Mouse (Mus musculus) midbrain, embryonic 14.5 days (tissue): ENCODE measurements around the gene Cfap58. TPM values are rescaled to one million over a fixed set of nuclear protein-coding genes. Genes with fewer than 3 reads are reported as not detected.

ENCODE experiments used
- ATAC-seq: fragments of 200-750 bp; cut with Nextera tagmentation; 2 replicates; pipeline ENCODE4 v1.8.0; 2017; ENCODE audit warnings: moderate number of reproducible peaks, moderate library complexity; ENCODE audit not compliant: low FRiP score, low TSS enrichment
- DNase-seq: peaks from one replicate; pipeline ENCODE4 v3.0.0-alpha.2; 2015
- H3K27ac ChIP-seq: fragments of 300-500 bp; sonication (generic); replicated peaks from 2 replicates; pipeline ENCODE4 v1.5.1; 2014; ENCODE audit warnings: mild to moderate bottlenecking, low read depth, low read length, moderate library complexity
- H3K27me3 ChIP-seq: fragments of 300-500 bp; sonication (generic); 2 replicates; pipeline ENCODE4 v1.6.1; 2014; ENCODE audit warnings: low read length, control low read depth, mixed read lengths; ENCODE audit not compliant: control insufficient read depth, insufficient read depth
- H3K36me3 ChIP-seq: fragments of 300-500 bp; sonication (generic); 2 replicates; pipeline ENCODE4 v1.6.1; 2014; ENCODE audit warnings: low read length, control low read depth; ENCODE audit not compliant: control insufficient read depth, insufficient read depth
- H3K4me1 ChIP-seq: fragments of 300-500 bp; sonication (generic); 2 replicates; pipeline ENCODE4 v1.6.1; 2014; ENCODE audit warnings: mild to moderate bottlenecking, antibody characterized with exemption, low read length, control low read depth; ENCODE audit not compliant: control insufficient read depth, insufficient read depth
- H3K4me2 ChIP-seq: fragments of 300-500 bp; sonication (generic); 2 replicates; pipeline ENCODE4 v1.6.1; 2014; ENCODE audit warnings: mild to moderate bottlenecking, low read length, moderate library complexity
- H3K4me3 ChIP-seq: fragments of 300-500 bp; sonication (generic); replicated peaks from 2 replicates; pipeline ENCODE4 v1.5.1; 2014; ENCODE audit warnings: low read depth, low read length
- H3K9ac ChIP-seq: fragments of 300-500 bp; sonication (generic); replicated peaks from 2 replicates; pipeline ENCODE4 v1.6.1; 2014; ENCODE audit warnings: mild to moderate bottlenecking, low read length, moderate library complexity
- H3K9me3 ChIP-seq: fragments of 300-500 bp; sonication (generic); 2 replicates; pipeline ENCODE4 v1.6.1; 2016; ENCODE audit warnings: low read length, control low read depth, mixed read lengths; ENCODE audit not compliant: control insufficient read depth
- WGBS: fragments of 180-500 bp; shearing (Covaris S2); extraction: QIAGEN DNeasy Blood & Tissue Kit; methylation state at CpG from one replicate; pipeline ENCODE4 v1.1.7; 2014; 5-methylcytosine and 5-hydroxymethylcytosine counted together
- polyA plus RNA-seq: library from polyadenylated mRNA; unstranded; fragments of >200 nt; fragmentation: Nextera tagmentation; extraction: Ambion mirVana; gene quantifications from 2 replicates; pipeline ENCODE4 v1.2.1, GENCODE M21; 2014

The Cfap58 gene
- polyA plus RNA-seq = 0.47 and 0.89 TPM in 2 replicates

DNA sequence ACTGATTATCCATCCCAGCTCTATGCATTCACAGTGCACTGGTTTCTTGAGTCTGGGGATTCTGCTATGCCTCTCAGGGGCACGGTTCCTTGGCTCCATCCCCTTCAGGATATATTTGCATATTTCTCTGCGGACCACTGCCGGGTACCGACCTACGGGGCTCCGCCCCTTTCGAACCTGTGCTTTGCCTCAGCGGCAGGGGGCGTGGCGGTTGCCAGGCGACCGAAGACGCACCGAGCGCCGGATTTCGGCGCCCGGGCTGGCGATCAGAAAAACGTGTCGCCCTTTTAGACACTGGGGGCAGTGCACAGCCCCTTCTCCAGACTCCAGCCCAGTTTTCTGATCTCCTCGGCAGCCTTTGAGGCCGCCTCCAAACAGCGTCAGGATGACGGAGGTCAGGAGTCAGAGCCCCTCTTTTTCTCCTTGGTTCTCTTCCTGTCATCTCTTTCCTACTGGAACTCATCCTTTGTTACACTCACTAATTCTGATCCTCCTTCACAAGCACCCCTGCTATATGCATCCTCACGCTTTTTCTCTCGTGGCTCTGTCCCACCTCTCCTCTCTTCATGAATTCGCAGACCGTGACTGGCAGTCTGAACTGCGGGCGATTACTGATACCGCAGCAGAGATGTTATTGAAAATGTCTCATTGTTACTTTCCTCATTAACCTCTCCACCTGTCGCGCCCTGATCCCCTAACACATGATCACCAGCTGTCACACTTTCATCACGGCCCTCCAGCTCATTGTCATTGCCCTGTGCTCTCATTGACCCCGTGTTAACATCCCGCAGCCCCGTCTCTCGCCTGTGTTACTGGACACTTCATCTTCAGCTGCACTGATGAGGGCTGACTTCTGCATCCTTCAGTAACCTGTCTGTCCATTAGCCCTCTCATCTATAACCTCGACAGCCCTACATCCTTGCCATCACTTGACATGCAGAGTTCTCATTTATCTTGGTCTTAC, at the start of gene Cfap58:
Cfap58 (plus strand) TSS at position 233 of the 964 bp plus-strand sequence.
- Histone ChIP-seq H3K4me3 (peak within 1 kb of the TSS; percentile 37), H3K4me1 (peaks cover 9% of the 10 kb centered on the region), H3K9me3 (no peaks in the 10 kb centered on the region), H3K27ac (peak within 1 kb of the TSS; percentile 74), H3K36me3 (no peaks in the 10 kb centered on the region), H3K9ac (peak within 1 kb of the TSS; percentile 45), H3K4me2 (peak within 1 kb of the TSS; percentile 78), H3K27me3 (no peaks in the 10 kb centered on the region)
- peak; percentile 91 for ATAC-seq
- WGBS = 2% methylated on average over 41 of the region's 41 CpGs
- peak; percentile 93 for DNase-seq

DNA sequence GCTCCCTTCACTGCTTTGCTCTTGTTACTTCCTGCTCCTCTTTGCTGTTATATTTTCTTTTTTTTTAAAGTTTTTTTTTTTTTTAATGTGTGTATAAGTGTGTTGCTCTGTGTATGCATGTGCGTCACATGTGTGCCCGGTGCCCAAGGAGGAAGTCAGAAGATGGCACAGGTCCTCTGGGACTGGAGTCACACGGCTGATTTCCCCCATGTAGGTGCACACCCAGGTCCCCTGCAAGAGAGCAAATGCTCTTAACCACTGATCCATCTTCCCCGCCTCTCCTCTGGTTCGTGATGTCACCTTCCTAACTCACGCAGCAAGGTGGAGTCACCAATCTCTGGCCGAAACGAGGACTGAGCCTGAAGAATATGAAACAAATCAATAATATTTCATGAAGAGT, 49.4 kb upstream of the Cfap58 start:
- no peaks in the 10 kb centered on the region for H3K27me3 ChIP-seq
- no peaks in the 10 kb centered on the region for H3K4me1 ChIP-seq
- H3K36me3 ChIP-seq = no peaks in the 10 kb centered on the region
- H3K4me3 ChIP-seq = no peak overlapping the region
- no peak overlapping the region for H3K9ac ChIP-seq
- no peak overlapping the region for H3K27ac ChIP-seq
- no peaks in the 10 kb centered on the region for H3K9me3 ChIP-seq
- H3K4me2 ChIP-seq = no peak overlapping the region
- DNase-seq (no peak), ATAC-seq (no peak)
- WGBS = 95% methylated on average over 8 of the region's 8 CpGs

DNA sequence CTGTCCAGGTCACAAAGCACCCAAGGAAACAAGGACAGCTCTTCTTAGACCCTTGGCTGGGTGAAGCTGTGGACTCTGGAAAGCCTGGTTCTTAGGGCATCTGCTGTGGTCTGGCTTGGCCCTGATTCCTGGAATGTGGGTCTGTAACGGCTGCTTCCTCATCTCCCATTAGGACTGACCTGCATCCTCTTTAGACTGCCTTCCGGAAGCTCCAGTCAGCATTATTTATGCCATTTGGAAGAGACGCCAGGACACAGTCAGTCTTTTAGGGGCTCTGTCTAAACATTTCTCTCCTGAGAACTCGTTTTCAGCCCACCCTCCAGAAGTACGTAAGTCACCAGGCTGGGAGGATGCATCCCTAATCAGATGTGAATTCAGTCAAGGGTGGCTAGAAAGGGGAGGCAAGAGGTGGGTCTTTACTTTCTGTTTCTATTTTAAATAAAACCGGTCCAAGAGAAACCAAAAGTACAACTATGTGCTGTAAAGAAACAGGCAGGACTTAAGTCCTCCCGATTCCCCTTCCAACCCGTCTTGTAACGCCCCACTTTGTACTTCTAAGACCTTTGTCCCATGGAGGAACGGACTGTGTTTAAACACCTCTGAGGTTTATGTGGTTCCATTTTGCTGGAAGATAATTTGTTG, 46.9 kb upstream of the Cfap58 start:
- ATAC-seq = no peak
- Histone ChIP-seq H3K4me2 (no peak overlapping the region), H3K9ac (no peak overlapping the region), H3K27me3 (no peaks in the 10 kb centered on the region), H3K9me3 (no peaks in the 10 kb centered on the region), H3K36me3 (0 out of 2 replicates have a peak, but pooled peaks cover 6% of the 10 kb centered on the region), H3K4me1 (no peaks in the 10 kb centered on the region), H3K4me3 (no peak overlapping the region), H3K27ac (no peak overlapping the region)
- whole genome bisulfite sequencing = 78% methylated on average over 10 of the region's 10 CpGs
- DNase-seq = no peak

DNA sequence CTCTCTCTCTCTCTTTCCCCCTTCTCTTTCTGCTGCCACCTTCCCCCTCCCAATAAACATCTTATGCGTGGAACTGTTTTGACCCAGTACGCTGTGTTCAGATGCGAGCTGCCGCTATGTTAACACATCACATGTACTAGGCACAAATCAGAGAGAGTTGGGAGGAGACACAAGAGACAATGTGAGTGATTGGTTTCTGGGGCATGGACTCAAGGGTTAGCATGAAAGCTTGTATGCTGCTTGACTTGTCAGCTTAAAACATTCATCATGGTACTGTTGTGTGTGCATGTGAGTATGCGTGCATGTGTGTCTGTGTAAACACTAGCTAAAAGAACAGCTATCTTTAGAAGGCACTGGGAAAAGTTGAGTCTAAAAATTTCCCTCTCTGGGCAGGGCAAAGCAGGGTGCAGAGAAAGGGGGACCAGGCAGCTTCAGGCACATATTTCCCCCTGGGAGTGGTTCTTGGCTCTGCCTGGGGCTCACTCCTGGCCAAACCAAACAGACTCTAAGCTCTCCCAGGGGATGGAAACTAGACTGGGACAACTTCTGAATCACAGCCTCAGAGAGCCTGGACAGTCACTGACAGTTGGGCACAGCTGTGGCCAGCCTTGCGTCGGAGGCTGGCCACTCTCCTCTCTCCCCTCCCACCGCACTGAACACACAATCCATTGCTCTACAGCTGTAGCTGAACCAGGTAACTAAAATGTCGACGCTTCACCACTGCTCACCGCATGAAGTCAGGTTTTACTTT, 45.7 kb upstream of the Cfap58 start:
- DNase-seq (no peak), ATAC-seq (no peak)
- WGBS = 82% methylated on average over 11 of the region's 11 CpGs
- Histone ChIP-seq H3K4me3 (no peak overlapping the region), H3K4me1 (no peaks in the 10 kb centered on the region), H3K4me2 (no peak overlapping the region), H3K9ac (no peak overlapping the region), H3K27ac (no peak overlapping the region), H3K36me3 (peaks cover 9% of the 10 kb centered on the region), H3K9me3 (no peaks in the 10 kb centered on the region), H3K27me3 (no peaks in the 10 kb centered on the region)

DNA sequence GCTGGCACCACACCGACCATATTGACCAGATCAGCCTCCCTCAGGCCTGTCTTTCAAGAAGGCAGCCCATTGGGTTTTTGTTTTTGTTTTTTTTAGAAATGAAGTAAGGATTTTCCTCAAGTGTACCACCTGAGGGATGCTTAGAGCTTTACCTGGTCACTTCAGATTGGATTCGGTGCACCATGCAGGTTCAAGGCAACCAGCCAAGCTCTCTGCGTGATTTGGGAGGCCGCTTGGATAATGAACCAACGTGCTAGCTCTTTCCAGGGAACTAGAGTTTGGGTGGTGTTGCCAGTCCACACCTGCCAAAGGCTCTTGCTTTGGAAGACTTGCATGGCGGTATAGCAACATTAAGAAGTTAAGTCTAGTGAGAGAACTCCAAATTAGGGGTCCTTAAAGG, 44.4 kb upstream of the Cfap58 start:
- Histone ChIP-seq H3K4me3 (no peak overlapping the region), H3K9me3 (no peaks in the 10 kb centered on the region), H3K27me3 (no peaks in the 10 kb centered on the region), H3K27ac (no peak overlapping the region), H3K36me3 (peaks cover 16% of the 10 kb centered on the region), H3K4me2 (no peak overlapping the region), H3K9ac (no peak overlapping the region), H3K4me1 (no peaks in the 10 kb centered on the region)
- DNase-seq (no peak), ATAC-seq (no peak)
- 95% methylated on average over 6 of the region's 6 CpGs for WGBS

DNA sequence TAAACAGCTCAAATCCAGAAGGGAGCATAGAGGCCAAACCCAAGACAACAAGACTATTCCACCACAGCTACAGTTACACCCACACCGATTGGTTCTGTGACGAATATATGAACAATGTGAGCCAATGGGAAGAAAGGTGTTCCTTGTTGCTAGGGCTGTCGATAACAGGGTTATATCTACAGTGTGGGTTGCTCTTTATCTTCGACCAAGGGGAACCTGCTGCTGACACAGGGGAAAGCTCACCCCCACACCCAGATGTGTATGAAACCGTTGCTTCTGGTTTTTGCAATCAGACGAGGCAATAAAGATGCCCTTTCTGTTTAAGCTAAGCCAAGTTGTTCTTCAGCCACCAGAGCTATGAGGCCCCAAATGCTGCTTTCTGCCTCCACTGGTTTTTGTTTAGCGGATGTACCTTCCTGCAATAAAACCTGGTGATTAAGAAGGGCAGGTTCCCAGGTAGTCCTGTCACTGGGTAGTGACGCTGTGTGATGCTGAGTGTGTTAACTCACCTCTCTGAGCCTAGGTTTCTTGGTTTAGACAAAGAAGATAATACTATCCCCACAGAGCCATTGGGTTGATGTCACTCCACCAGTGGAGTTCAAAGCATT, 38.9 kb upstream of the Cfap58 start:
- DNase-seq (no peak), ATAC-seq (no peak)
- Histone ChIP-seq H3K4me1 (no peaks in the 10 kb centered on the region), H3K4me2 (no peak overlapping the region), H3K9me3 (no peaks in the 10 kb centered on the region), H3K27ac (no peak overlapping the region), H3K4me3 (no peak overlapping the region), H3K36me3 (peaks cover 16% of the 10 kb centered on the region), H3K9ac (no peak overlapping the region), H3K27me3 (no peaks in the 10 kb centered on the region)
- 96% methylated on average over 8 of the region's 8 CpGs for WGBS

DNA sequence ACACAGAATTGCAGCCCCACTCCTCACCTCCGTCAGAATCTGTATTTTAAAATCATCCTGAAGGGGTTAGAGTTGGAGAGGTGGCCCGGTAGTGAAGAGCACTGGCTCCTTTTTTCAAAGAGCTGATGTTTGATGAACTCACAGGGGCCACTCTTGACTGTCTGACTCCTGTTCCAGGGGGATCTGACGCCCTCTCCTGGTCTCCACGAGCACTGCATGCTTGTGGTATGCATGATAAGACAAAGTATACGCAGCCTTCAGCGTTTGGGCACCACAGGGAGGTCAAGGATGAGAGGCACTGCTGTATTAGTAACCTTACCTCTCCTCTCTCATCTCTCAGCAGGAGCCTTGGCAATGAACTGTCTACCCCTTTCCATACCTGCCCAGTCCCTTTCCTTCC, 37.5 kb upstream of the Cfap58 start:
- H3K9me3 ChIP-seq = no peaks in the 10 kb centered on the region
- DNase-seq (no peak), ATAC-seq (no peak)
- no peak overlapping the region for H3K9ac ChIP-seq
- H3K4me2 ChIP-seq = no peak overlapping the region
- no peaks in the 10 kb centered on the region for H3K27me3 ChIP-seq
- H3K27ac ChIP-seq = no peak overlapping the region
- no peaks in the 10 kb centered on the region for H3K4me1 ChIP-seq
- no peak overlapping the region for H3K4me3 ChIP-seq
- peaks cover 10% of the 10 kb centered on the region for H3K36me3 ChIP-seq
- WGBS = 67% methylated on average over 6 of the region's 6 CpGs

DNA sequence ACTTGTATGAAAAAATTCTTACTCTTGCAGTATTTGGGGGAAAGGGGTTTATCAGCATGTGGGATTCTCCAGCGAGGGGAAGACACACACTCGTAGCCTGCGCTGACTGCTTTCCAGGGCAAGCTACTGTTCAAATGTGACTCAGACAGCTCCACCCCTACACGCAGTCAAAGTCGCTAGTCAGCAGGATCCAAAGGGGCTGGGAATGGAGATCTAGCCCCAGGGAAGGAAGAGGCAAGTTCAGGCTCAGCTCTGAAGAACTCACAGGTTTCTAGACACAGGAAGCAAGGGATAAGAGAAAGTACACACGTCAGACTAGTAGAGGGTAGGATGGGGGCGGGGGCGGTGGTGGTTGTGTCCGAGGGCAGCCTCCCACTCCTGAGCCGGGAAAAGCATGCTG, 36.9 kb upstream of the Cfap58 start:
- no peaks in the 10 kb centered on the region for H3K9me3 ChIP-seq
- H3K36me3 ChIP-seq = peaks cover 10% of the 10 kb centered on the region
- H3K4me2 ChIP-seq = no peak overlapping the region
- ATAC-seq (no peak), DNase-seq (no peak)
- H3K4me1 ChIP-seq = no peaks in the 10 kb centered on the region
- no peak overlapping the region for H3K9ac ChIP-seq
- H3K27me3 ChIP-seq = no peaks in the 10 kb centered on the region
- H3K4me3 ChIP-seq = no peak overlapping the region
- 87% methylated on average over 10 of the region's 10 CpGs for WGBS
- H3K27ac ChIP-seq = no peak overlapping the region
